Mouse (Mus musculus): ENCODE measurements at regions not wholly inside any gene's neighbourhood (a gene's known extent, or its start where the extent isn't known, plus 50 kb on each side); places are given as distances from the start of the nearest gene placed in this dataset.

DNA sequence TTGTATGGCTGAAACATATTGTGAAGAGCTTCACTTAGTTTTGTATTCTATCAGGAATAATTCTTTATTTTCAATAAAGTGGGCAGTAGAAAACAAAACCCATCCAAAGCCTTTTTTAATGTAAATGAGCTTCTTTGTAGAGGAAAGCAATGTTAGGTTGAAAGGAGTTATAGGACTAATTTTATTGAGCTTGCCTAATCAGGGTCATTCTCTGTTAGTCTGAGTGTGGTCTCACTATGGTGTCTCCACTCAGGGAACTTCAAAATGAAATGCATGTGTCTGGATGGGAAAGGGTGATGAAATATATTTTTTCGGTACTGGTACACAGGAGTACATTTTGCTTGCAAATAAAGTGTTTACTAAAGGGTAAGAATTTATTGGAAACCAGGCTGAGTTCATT is 1055.5 kb upstream of the Flrt2 start:
- TF ChIP-seq CTCF (IDR thresholded peaks at IDR 0.05): no peak
- no peaks in the 10 kb centered on the region for H3K27me3 ChIP-seq
- in situ Hi-C loops (cut with MboI; ENCODE audit: low pct_unique_long_range_greater_than_20kb): no loop called here
- DNase-seq (ENCODE audit: low read depth, low spot score) (no peak), ATAC-seq (no peak)
- ChIA-PET CTCF (no interaction called here), POLR2A (no interaction called here)

DNA sequence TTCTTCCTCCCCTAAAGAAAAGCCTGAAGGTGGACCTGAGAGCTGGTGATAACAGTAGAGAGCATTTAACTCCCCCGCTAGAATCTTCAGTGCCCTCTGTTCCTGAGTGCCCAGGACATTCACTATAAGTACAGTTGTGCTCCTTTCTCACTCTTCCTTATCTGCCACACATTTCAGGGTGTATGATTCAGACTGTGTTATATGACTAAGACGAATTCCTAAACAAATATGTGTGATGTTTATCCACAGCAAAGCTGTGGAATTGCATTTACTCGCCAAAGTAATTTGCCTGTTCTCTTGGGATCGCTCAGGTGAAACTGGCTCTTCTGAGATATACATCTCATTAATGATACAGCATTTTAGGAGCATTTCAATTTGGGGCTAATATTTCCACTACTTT is 1051.9 kb upstream of the Flrt2 start:
- DNase-seq (ENCODE audit: low read depth, low spot score): peak; percentile 42
- ATAC-seq: peak; percentile 99
- ChIA-PET CTCF (no interaction called here), POLR2A (no interaction called here)
- no peaks in the 10 kb centered on the region for H3K27me3 ChIP-seq
- no peak for TF ChIP-seq CTCF (IDR thresholded peaks at IDR 0.05)
- in situ Hi-C loops (cut with MboI; ENCODE audit: low pct_unique_long_range_greater_than_20kb): no loop called here

DNA sequence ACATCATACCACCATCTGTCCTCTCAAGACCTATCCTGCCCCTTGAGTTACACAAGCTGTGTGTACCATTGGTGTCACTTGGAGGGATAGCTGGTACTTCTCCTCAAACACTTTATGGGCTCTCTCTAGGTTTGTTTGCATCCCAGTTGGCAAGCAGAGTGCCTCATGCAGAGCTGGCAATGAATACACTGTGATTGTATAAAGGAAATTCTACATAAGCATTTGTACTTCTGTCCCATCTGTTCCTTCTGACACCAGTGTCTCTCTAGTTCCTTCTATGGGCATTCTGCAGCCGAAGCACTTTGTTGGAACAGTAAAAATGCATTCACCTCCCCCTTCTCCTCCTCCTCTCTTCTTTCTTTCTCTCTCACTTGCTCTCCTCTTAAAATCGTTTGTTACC is 1046.7 kb upstream of the Flrt2 start:
- DNase-seq (ENCODE audit: low read depth, low spot score) (no peak), ATAC-seq (no peak)
- ChIA-PET CTCF (no interaction called here), POLR2A (no interaction called here)
- TF ChIP-seq CTCF (IDR thresholded peaks at IDR 0.05): no peak
- H3K27me3 ChIP-seq: no peaks in the 10 kb centered on the region
- in situ Hi-C loops (cut with MboI; ENCODE audit: low pct_unique_long_range_greater_than_20kb): no loop called here

DNA sequence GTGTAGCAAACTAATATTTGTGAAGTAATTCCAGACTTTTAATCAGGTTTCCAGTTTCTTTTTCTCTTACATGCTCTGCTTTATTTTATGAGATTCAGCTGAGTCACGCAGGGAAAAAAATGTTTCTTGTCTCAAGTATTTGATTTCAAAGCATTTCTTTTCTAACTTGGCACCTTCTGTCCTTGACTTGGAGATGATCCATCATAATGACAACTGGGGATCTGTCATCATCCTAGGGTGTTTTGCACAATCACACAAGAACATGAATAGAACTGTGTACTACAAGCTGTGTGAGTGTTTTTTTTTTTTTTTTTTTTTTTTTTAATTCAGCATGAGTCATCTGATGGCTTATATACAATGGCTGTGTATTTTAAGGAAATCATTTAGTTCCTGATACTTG is 1022.0 kb upstream of the Flrt2 start:
- CTCF ChIA-PET: no interaction called here
- peaks cover 4% of the 10 kb centered on the region for H3K27me3 ChIP-seq
- POLR2A ChIA-PET: no interaction called here
- no peak for TF ChIP-seq CTCF (IDR thresholded peaks at IDR 0.05)
- in situ Hi-C loops (cut with MboI; ENCODE audit: low pct_unique_long_range_greater_than_20kb): no loop called here
- no peak for ATAC-seq
- DNase-seq (ENCODE audit: low read depth, low spot score): no peak

DNA sequence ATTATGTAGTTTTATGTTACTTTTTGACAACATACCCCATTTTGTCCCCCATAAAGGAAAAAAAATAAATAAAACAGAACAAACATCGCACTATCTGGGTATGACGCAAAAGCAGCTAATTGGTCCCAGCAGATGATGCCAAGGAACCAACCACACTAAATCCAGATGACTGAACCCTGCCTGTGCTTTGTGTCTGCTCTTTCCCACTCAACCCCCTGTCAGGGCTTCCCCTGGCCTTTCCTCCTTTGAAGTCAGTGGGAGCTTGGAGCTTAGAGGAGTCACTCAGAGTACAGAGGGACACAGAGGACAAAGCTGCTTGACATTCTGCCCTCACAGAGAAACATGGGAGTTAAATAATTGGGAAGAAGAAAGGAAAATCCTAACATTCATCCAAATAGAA is 1017.1 kb upstream of the Flrt2 start:
- DNase-seq (ENCODE audit: low read depth, low spot score): no peak
- TF ChIP-seq CTCF (IDR thresholded peaks at IDR 0.05): no peak
- no peak for ATAC-seq
- POLR2A ChIA-PET: no interaction called here
- CTCF ChIA-PET: no interaction called here
- H3K27me3 ChIP-seq: peaks cover 4% of the 10 kb centered on the region
- in situ Hi-C loops (cut with MboI; ENCODE audit: low pct_unique_long_range_greater_than_20kb): no loop called here

DNA sequence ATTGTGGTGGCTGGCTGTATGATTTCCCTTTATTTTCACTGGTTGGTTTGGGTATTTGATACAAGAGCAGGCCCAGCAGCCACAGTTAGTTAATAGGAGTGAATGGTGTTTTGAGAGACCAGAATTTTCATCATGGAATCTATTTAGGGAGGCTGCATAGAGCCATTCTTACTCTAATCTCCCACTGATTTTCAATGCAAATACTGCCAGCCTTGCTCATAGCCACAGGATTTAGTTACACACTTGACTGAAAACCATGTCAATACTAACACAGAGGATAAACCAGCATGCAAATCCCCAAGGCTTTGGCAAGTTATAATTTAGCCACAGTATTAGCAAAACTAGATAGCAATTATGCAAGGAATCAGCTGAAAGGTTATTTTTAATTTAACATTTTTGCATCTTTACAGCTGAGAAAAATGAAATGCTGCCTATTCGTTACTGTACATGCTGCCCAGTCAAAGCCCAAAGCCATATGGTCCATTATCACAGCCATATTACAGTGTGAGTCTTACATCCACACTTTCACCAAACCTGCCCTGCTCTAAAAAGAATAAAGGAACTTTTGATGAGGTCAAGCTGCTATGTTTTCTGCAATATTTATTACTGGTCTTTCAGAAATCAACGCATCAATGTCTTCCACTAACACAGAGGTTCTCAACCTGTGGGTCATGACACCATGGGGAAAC is 1000.5 kb upstream of the Flrt2 start:
- in situ Hi-C loops (cut with MboI; ENCODE audit: low pct_unique_long_range_greater_than_20kb): no loop called here
- no peak for TF ChIP-seq CTCF (IDR thresholded peaks at IDR 0.05)
- DNase-seq (ENCODE audit: low read depth, low spot score) (peak; percentile 35), ATAC-seq (peak; percentile 87)
- no peaks in the 10 kb centered on the region for H3K27me3 ChIP-seq
- CTCF ChIA-PET: no interaction called here
- POLR2A ChIA-PET: no interaction called here

DNA sequence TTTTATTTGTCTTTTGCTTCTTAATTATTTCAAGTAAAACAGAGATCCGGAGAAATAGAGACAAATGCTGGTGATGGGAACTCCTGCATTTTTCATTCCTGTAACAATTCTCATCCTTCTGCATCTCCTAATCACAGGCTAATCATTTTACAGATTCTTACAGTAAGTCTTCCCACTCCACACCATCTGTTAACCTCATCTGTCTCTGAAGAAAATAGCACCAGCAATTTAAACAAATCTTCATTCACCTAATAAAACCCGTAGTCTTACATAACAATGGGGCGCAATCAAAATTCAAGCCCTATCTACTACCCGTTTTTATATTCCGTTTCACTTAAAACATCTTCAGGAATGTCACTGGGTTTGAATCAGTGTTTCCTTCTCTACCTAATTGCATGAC is 960.6 kb upstream of the Flrt2 start:
- ChIA-PET CTCF (no interaction called here), POLR2A (no interaction called here)
- no peaks in the 10 kb centered on the region for H3K27me3 ChIP-seq
- in situ Hi-C loops (cut with MboI; ENCODE audit: low pct_unique_long_range_greater_than_20kb): no loop called here
- DNase-seq (ENCODE audit: low read depth, low spot score) (no peak), ATAC-seq (no peak)
- no peak for TF ChIP-seq CTCF (IDR thresholded peaks at IDR 0.05)

DNA sequence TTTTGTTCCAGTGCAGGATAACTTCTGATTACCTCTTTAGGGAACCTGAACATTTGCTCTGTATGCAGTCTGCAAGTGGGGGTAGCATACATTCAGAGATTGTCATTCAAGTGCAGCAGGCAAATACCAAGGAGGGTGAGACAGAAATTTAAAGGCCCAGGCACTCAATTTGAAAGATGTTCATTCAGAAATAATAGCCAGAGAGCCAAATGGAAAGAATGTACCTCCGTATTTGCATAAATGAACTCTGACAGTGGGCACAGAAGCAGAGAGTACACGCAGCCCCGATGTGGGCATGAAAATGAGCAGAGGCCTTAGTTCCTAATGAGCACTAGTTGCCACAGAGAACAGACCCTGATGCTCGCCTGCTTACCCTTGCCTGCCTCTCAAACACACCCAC is 958.8 kb upstream of the Flrt2 start:
- ChIA-PET POLR2A (no interaction called here), CTCF (no interaction called here)
- ATAC-seq (no peak), DNase-seq (ENCODE audit: low read depth, low spot score) (no peak)
- TF ChIP-seq CTCF (IDR thresholded peaks at IDR 0.05): no peak
- no peaks in the 10 kb centered on the region for H3K27me3 ChIP-seq
- in situ Hi-C loops (cut with MboI; ENCODE audit: low pct_unique_long_range_greater_than_20kb): no loop called here

DNA sequence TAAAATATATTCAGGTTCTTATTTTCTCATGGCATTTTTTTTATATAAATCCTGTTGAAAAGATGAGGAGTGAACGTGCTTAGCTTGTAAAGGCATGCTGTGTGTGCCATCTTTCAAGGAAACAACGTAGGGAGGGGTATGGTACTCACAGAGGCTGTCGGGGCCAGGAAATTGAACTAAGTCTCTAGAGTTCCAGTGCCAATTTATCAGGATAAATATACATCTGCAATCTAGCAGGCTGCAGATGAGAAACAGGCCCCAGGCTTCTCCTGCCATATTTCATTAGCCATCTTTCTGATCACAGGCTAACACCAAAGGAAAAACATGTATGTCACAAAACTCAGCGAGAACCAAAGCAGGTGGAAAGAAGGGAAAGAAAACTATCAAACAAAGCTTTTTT is 954.8 kb upstream of the Flrt2 start:
- TF ChIP-seq CTCF (IDR thresholded peaks at IDR 0.05): no peak
- no peak for DNase-seq (ENCODE audit: low read depth, low spot score)
- in situ Hi-C loops (cut with MboI; ENCODE audit: low pct_unique_long_range_greater_than_20kb): no loop called here
- ChIA-PET POLR2A (no interaction called here), CTCF (interaction anchor here (1.9 kb wide), 1 partner anchor 15 kb away, joined by 5 read pairs; no protein-coding TSS in a partner anchor)
- no peaks in the 10 kb centered on the region for H3K27me3 ChIP-seq
- no peak for ATAC-seq

DNA sequence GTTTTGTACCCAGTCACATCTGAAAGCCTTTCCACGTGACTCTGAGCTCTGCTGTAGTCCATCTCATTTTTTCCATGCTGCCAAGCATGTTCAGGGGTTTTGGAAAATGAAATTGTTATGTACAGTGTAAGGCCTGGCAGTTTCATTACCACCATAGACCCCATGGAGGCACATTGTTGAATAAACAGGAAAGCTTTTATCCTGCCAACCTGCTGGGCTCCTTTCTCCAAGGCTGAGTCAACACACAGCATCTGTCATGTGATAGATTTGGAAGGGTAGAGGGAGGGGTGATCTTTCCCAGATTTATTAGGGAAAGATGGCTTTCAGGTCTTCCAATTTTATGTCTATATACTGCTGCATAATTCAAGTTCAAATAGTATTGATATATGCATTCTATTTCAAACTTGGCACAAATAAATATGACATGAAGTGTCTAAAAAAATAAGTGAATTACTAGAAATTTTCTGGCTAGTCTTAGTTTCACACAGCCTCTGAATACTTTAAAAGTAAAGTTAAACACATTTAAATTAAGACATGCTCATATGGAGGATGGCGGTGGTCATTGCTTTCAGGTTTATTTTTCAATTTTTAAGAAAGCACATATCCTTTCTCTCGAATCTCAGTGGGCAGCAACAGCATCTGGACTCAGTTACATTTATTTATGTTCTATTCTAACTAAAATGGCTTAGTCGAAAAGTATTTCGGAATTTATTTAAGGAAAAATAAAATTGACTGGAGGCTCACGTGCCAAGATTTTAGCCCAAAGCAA is 942.1 kb upstream of the Flrt2 start:
- in situ Hi-C loops (cut with MboI; ENCODE audit: low pct_unique_long_range_greater_than_20kb): no loop called here
- POLR2A ChIA-PET: interaction anchor here (0.6 kb wide), 1 partner anchor 311 kb away, joined by 3 read pairs; no protein-coding TSS in a partner anchor

DNA sequence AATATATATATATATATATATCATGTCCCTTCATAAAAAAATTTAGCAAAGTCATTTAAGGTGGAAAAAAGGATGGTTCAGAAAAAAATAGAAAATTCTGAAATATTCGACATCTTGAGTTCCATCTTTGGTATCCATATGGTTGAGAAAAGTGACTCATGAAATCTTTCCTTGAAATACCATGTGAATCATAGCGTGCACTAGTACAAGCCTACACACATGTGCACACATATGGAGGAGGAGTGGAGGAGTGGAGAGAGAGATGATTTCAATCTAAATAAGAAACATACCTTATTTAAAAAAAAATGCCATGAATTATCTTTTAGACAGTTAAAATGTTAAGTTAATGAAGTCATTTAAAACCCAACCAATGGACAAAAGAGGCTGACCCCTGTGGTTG is 936.3 kb upstream of the Flrt2 start:
- in situ Hi-C loops (cut with MboI; ENCODE audit: low pct_unique_long_range_greater_than_20kb): no loop called here
- ChIA-PET POLR2A (no interaction called here), CTCF (no interaction called here)
- peaks cover 20% of the 10 kb centered on the region for H3K27me3 ChIP-seq
- no peak for ATAC-seq
- TF ChIP-seq CTCF (IDR thresholded peaks at IDR 0.05): no peak
- no peak for DNase-seq (ENCODE audit: low read depth, low spot score)

More for the DNA sequence above, 942.1 kb upstream of the Flrt2 start:
- CTCF ChIA-PET: no interaction called here
- H3K27me3 ChIP-seq: peaks cover 12% of the 10 kb centered on the region
- no peak for TF ChIP-seq CTCF (IDR thresholded peaks at IDR 0.05)
- ATAC-seq (no peak), DNase-seq (ENCODE audit: low read depth, low spot score) (no peak)
